In the genomic region with DNA sequence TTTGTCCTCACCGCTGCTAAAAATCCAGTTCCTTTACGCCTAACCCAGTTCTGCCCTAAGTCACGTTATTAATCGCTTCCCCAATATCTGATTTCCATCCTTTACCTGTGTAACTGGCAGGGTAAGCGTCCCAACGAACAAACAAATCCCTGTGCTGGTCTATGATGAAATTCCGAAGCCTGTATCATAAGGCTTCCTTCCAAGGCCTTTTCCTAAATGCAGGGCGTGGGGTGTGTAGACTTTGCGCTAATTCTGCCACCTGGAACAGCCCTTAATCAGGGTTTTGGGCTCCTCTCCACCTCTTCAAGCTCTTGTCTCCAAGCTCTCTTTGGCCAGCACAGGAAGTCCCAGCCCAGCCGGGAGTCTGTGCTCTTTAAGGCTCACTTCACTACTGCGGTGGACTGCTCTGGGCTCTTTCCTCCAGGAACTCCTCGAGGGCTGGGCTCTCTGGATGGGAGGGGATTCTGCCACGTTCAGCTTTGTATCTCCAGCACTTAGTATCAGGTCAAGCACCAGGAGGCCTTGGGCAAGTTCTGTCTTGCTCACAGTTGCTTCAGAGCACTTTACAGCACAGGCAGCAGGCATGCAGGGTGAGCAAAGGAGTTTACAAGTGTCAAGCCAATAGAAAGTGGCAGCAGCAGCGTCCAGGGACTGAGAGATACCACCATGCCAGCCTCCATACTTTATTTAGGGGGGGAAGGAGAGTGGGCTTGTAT, we compare ENCODE assay signal across 10 mouse cellular contexts. TPM values are rescaled to one million over a fixed set of nuclear protein-coding genes. Genes with fewer than 3 reads are reported as not detected.
A peak's percentile ranks its signal among the peaks of the same experiment; 100 is the strongest.
DNase-seq lines count a peak whose midpoint lies in the region; ATAC-seq and TF ChIP-seq lines count a peak whose summit lies in the region.
"Had no signal": no experiment of that assay in that cellular context is flagged by ENCODE, and none has a peak within 500 bp of the region (broad histone marks: within the 10 kb centered on the region; RNA-seq: fewer than 3 reads in every experiment).

No protein-coding gene starts in this region.

- H3K4me1 ChIP-seq in cerebellum, adult 2 months (ENCODE audit: control insufficient read depth, insufficient read depth, low read length), result peaks cover 9% of the 10 kb centered on the region
- H3K4me1 ChIP-seq in kidney, embryonic 16.5 days (ENCODE audit: insufficient read depth, low read length), result peaks cover 32% of the 10 kb centered on the region
- H3K4me1 ChIP-seq in heart, postnatal 0 days (ENCODE audit: control insufficient read depth, insufficient read depth), result peaks cover 36% of the 10 kb centered on the region

- no peaks in the 10 kb centered on the region for H3K9me3 ChIP-seq in kidney, embryonic 16.5 days (ENCODE audit: low read length)
- H3K9me3 ChIP-seq in heart, postnatal 0 days (replicated peaks; ENCODE audit: control insufficient read depth, low read length), result no peaks in the 10 kb centered on the region
- H3K9me3 ChIP-seq: limb, embryonic 15.5 days had no signal

- DNase-seq in cerebellum, adult 2 months, result no peak
- DNase-seq in cerebellum, postnatal 4 days (ENCODE audit: low spot score in 2 of 2), result no peak
- DNase-seq in kidney, postnatal 14 days, result no peak
- DNase-seq in NIH3T3 (ENCODE audit: low read depth), result peak; percentile 35
- DNase-seq in heart, postnatal 0 days (ENCODE audit: low spot score), result peak; percentile 54
- DNase-seq in frontal cortex, postnatal 36 days (ENCODE audit: low spot score in 2 of 2), result no peak
- DNase-seq in thymus, postnatal 0 days (ENCODE audit: low spot score), result no peak

- no peak overlapping the region for H3K27ac ChIP-seq in cerebellum, adult 2 months (ENCODE audit: insufficient read depth, low read length)
- H3K27ac ChIP-seq in kidney, embryonic 16.5 days (ENCODE audit: low read length), result peak overlapping the region; percentile 17; the same call in 1 of the 2 replicates
- H3K27ac ChIP-seq in heart, postnatal 0 days (ENCODE audit: low read depth), result peak overlapping the region; percentile 47
- H3K27ac ChIP-seq: limb, embryonic 15.5 days had no signal

- no peak for TF ChIP-seq CTCF in cerebellum, adult 2 months (IDR thresholded peaks at IDR 0.05; ENCODE audit: borderline replicate concordance, insufficient read depth, low read depth, low read length)
- TF ChIP-seq CTCF in heart, postnatal 0 days (IDR thresholded peaks at IDR 0.05; ENCODE audit: low read depth), result no peak

- no peaks in the 10 kb centered on the region for H3K36me3 ChIP-seq in kidney, embryonic 16.5 days (ENCODE audit: insufficient read depth, low read length)
- H3K36me3 ChIP-seq in heart, postnatal 0 days (replicated peaks; ENCODE audit: control insufficient read depth, insufficient read depth, low read length), result no peaks in the 10 kb centered on the region
- H3K36me3 ChIP-seq: limb, embryonic 15.5 days had no signal

- no peak overlapping the region; the same call in 1 of the 2 replicates for H3K9ac ChIP-seq in kidney, embryonic 16.5 days (replicated peaks; ENCODE audit: low read length)
- H3K9ac ChIP-seq in heart, postnatal 0 days (replicated peaks; ENCODE audit: low read depth, low read length), result no peak overlapping the region
- H3K9ac ChIP-seq: limb, embryonic 15.5 days had no signal

- 57% methylated on average over 14 of the region's 14 CpGs for WGBS in cerebellum, adult 2 months
- 63% methylated on average over 14 of the region's 14 CpGs for WGBS in kidney, embryonic 16.5 days
- 53% methylated on average over 14 of the region's 14 CpGs for WGBS in heart, postnatal 0 days

- peak overlapping the region; percentile 5 for H3K4me3 ChIP-seq in cerebellum, adult 2 months (replicated peaks; ENCODE audit: insufficient read depth, low read depth, low read length)
- H3K4me3 ChIP-seq in kidney, embryonic 16.5 days (ENCODE audit: low read length), result no peak overlapping the region
- H3K4me3 ChIP-seq in heart, postnatal 0 days (ENCODE audit: low read depth, low read length), result no peak overlapping the region
- H3K4me3 ChIP-seq: limb, embryonic 15.5 days had no signal

- no peak for ATAC-seq in kidney, embryonic 16.5 days (ENCODE audit: low FRiP score, low TSS enrichment)
- no peak for ATAC-seq in heart, postnatal 0 days (ENCODE audit: insufficient read depth, low read depth)
- ATAC-seq: Patski had no signal

- no peak for TF ChIP-seq POLR2A in cerebellum, adult 2 months (IDR thresholded peaks at IDR 0.05; ENCODE audit: borderline replicate concordance, insufficient read depth, low read length)

- H3K27me3 ChIP-seq in cerebellum, adult 2 months (ENCODE audit: control insufficient read depth, insufficient read depth, low read length), result no peaks in the 10 kb centered on the region
- no peaks in the 10 kb centered on the region for H3K27me3 ChIP-seq in kidney, embryonic 16.5 days (ENCODE audit: insufficient read depth, low read length)
- no peaks in the 10 kb centered on the region for H3K27me3 ChIP-seq in heart, postnatal 0 days (ENCODE audit: control insufficient read depth, insufficient read depth, low read length)
- H3K27me3 ChIP-seq: limb, embryonic 15.5 days; Patski had no signal

- H3K4me2 ChIP-seq in kidney, embryonic 16.5 days (replicated peaks; ENCODE audit: low read depth, low read length), result no peak overlapping the region
- H3K4me2 ChIP-seq in heart, postnatal 0 days (ENCODE audit: low read depth, low read length), result no peak overlapping the region
- H3K4me2 ChIP-seq: limb, embryonic 15.5 days had no signal

- no peak for TF ChIP-seq EP300 in heart, postnatal 0 days (IDR thresholded peaks at IDR 0.05; ENCODE audit: low read depth)

RNA-seq across cellular contexts. Expression of a gene that starts 48.8 kb away (rescaled TPM):
- 54.5 and 57.0 TPM in 2 replicates for polyA plus RNA-seq in cerebellum, adult 2 months (2012; rRNA removed)
- polyA plus RNA-seq in kidney, embryonic 16.5 days (2015; fragmentation: Nextera tagmentation; extraction: Ambion mirVana), result 221 and 236 TPM in 2 replicates
- total RNA-seq in heart, postnatal 0 days (2014; rRNA removed; ENCODE audit: low replicate concordance), result 16.6 and 17.9 TPM in 2 replicates
- 57.1 and 57.5 TPM in 2 replicates for polyA plus RNA-seq in heart, postnatal 0 days (2015; fragmentation: Nextera tagmentation; extraction: Ambion mirVana)
- polyA plus RNA-seq in thymus, postnatal 0 days (2015; fragmentation: Nextera tagmentation; extraction: Ambion mirVana), result 17.4 and 17.8 TPM in 2 replicates

Comparison
In these comparisons a context has a peak if more than half of its experiments do, and no peak if none do; other contexts are left out.
1. DNase-seq: peak in NIH3T3 (single experiment) and heart, postnatal 0 days (single experiment); none in cerebellum, adult 2 months (0 of 2), cerebellum, postnatal 4 days (0 of 2), kidney, postnatal 14 days (single experiment), frontal cortex, postnatal 36 days (0 of 2) and thymus, postnatal 0 days (single experiment).